Mouse (Mus musculus): ENCODE data around the gene 9430038I01Rik. TPM values are rescaled to one million over a fixed set of nuclear protein-coding genes. Genes with fewer than 3 reads are reported as not detected.

9430038I01Rik gene
- polyA plus RNA-seq, 1 experiment = 7.6 TPM

DNA sequence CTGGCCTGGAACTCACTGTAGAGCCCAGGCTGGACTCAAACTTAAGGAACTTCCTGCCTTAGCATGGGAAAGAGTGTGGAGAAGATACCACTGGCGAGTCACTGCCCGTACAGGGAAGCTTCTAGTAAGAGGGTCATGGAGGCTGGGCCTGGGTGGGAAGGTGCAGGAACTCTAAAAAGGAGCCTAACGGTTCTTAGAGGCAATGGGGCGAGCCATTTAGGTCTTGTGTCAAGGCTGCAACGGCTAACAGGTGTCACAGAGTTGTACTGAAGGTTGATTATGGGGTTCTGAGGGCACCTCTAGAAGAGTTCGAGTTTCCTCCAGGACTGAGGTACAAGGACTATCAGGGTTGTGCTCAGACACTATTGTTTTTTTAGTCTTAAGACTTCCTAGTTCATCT lies 26.3 kb upstream of the 9430038I01Rik start:
- H3K27me3 ChIP-seq (ENCODE audit: control insufficient read depth, insufficient read depth, low read length) = no peaks in the 10 kb centered on the region
- H3K4me3 ChIP-seq (ENCODE audit: extremely low read depth, insufficient read depth, insufficient read length) = no peak overlapping the region
- WGBS = 67% methylated on average over 6 of the region's 6 CpGs
- no peak for TF ChIP-seq POLR2A (IDR thresholded peaks at IDR 0.05; ENCODE audit: low read depth, low read length)
- TF ChIP-seq CTCF (IDR thresholded peaks at IDR 0.05; ENCODE audit: extremely low read depth, insufficient read depth, insufficient read length, insufficient replicate concordance) = no peak
- H3K27ac ChIP-seq (ENCODE audit: insufficient read depth, low read length) = no peak overlapping the region
- no peaks in the 10 kb centered on the region for H3K36me3 ChIP-seq (ENCODE audit: control insufficient read depth, insufficient read depth, low read length)
- no peak for DNase-seq (ENCODE audit: low read depth in 1 of 2, low spot score in 2 of 2)
- H3K4me1 ChIP-seq (ENCODE audit: control insufficient read depth, insufficient read depth, insufficient read length) = peaks cover 5% of the 10 kb centered on the region; the same call in 1 of the 2 replicates

DNA sequence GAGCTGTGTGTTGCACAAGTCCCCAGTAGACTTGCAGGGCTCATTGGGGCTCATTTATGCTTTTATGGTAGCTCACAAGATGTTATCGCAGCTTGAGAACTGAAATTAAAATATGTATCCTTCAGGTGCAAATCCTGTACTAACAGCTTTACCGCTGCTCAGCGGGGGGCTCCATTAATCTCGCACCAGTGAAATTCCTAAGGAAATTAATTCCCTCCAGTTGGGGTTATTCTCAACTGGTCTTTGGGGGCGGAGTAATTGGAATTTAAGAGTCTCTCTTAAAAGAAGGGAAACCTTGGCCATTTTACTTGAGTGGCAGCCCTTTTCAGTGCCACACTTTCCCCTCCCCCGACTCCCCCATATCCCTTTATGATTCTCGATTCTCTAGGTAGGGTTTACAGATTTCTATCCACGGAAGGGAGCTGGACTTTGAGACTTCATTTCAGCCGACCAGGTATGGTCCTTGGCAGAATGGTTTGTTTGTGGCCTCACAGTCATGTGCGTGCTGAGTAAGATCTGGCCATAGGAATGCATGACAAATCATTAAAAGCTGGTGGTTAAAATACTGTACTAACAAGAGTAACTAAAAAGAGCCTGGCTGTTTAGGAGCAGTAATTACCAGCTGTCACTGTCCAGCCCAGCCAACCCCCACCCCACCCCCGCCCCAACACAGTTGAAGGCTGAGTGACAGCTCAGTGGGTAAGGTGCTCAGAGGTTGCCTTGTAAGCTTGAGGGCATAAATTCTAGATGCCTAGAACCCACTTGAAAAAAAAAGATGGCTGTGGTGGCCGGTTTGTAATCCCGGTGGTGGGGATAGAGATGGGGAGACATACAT lies 21.4 kb upstream of the 9430038I01Rik start:
- Histone ChIP-seq H3K4me1 (ENCODE audit: control insufficient read depth, insufficient read depth, insufficient read length) (no peaks in the 10 kb centered on the region), H3K27ac (ENCODE audit: insufficient read depth, low read length) (no peak overlapping the region), H3K27me3 (ENCODE audit: control insufficient read depth, insufficient read depth, low read length) (no peaks in the 10 kb centered on the region), H3K4me3 (ENCODE audit: extremely low read depth, insufficient read depth, insufficient read length) (no peak overlapping the region), H3K36me3 (ENCODE audit: control insufficient read depth, insufficient read depth, low read length) (no peaks in the 10 kb centered on the region)
- no peak for TF ChIP-seq CTCF (IDR thresholded peaks at IDR 0.05; ENCODE audit: extremely low read depth, insufficient read depth, insufficient read length, insufficient replicate concordance)
- TF ChIP-seq POLR2A (IDR thresholded peaks at IDR 0.05; ENCODE audit: low read depth, low read length) = no peak
- WGBS = 87% methylated on average over 13 of the region's 13 CpGs
- no peak for DNase-seq (ENCODE audit: low read depth in 1 of 2, low spot score in 2 of 2)

DNA sequence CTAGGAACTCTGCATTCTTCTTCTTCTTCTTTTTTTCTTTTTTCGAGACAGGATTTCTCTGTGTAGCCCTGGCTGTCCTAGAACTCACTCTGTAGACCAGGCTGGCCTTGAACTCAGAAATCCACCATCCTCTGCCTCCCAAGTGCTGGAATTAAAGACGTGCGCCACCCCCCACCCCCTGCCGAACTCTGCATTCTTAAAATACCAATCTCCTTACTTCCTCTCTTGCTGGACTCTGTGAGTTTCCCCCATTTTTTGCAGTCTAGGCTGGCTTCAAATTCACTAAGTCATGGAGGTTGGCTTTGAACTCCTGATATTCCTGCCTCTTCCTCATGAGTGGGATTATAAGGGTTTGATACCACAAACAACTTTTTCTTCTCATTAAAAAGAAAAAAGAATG lies 16.1 kb upstream of the 9430038I01Rik start:
- WGBS = 40% methylated on average over 4 of the region's 4 CpGs
- no peak for TF ChIP-seq POLR2A (IDR thresholded peaks at IDR 0.05; ENCODE audit: low read depth, low read length)
- TF ChIP-seq CTCF (IDR thresholded peaks at IDR 0.05; ENCODE audit: extremely low read depth, insufficient read depth, insufficient read length, insufficient replicate concordance) = no peak
- Histone ChIP-seq H3K36me3 (ENCODE audit: control insufficient read depth, insufficient read depth, low read length) (no peaks in the 10 kb centered on the region), H3K4me3 (ENCODE audit: extremely low read depth, insufficient read depth, insufficient read length) (no peak overlapping the region), H3K27me3 (ENCODE audit: control insufficient read depth, insufficient read depth, low read length) (no peaks in the 10 kb centered on the region), H3K27ac (ENCODE audit: insufficient read depth, low read length) (no peak overlapping the region), H3K4me1 (ENCODE audit: control insufficient read depth, insufficient read depth, insufficient read length) (no peaks in the 10 kb centered on the region)
- DNase-seq (ENCODE audit: low read depth in 1 of 2, low spot score in 2 of 2) = no peak

DNA sequence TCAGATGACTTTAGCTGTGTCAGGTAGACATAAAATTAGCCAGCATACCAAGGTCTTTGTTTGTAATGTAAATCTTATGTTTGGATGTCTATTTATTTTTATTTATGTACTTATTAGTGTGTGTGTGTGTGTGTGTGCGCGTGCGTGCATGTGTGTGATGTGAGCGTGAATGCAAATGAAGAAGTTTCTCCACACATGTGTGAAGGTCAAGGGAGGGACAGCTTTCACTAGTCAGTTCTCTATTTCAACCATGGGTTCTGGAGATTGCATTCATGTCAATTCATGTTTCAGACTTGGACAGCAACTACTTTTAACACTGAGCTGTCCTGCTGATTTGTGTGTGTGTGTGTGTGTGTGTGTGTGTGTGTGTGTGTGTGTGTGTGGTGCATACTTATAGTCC lies 10.7 kb upstream of the 9430038I01Rik start:
- H3K27ac ChIP-seq (ENCODE audit: insufficient read depth, low read length) = no peak overlapping the region
- WGBS = 90% methylated on average over 4 of the region's 4 CpGs
- H3K4me3 ChIP-seq (ENCODE audit: extremely low read depth, insufficient read depth, insufficient read length) = no peak overlapping the region
- TF ChIP-seq CTCF (IDR thresholded peaks at IDR 0.05; ENCODE audit: extremely low read depth, insufficient read depth, insufficient read length, insufficient replicate concordance) = no peak
- no peak for TF ChIP-seq POLR2A (IDR thresholded peaks at IDR 0.05; ENCODE audit: low read depth, low read length)
- no peaks in the 10 kb centered on the region for H3K4me1 ChIP-seq (ENCODE audit: control insufficient read depth, insufficient read depth, insufficient read length)
- no peak for DNase-seq (ENCODE audit: low read depth in 1 of 2, low spot score in 2 of 2)
- H3K27me3 ChIP-seq (ENCODE audit: control insufficient read depth, insufficient read depth, low read length) = no peaks in the 10 kb centered on the region
- no peaks in the 10 kb centered on the region for H3K36me3 ChIP-seq (ENCODE audit: control insufficient read depth, insufficient read depth, low read length)

DNA sequence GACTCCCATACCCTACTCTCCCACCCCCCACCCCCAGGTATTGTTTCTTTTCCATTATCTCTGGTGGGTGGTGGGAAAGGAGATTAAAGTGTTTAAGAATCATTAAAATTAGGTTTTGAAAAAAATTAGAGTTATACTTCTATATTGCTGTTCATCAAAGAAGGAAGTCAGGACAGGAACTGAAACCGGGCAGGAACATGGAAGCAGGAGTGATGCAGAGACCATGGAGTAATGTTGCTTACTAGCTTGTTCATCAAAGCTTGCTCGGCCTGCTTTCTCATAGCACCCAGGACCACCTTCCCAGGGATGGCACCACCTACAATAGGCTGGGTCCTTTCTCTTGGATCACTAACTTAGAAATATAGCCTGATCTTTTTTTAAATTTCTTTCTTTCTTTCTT lies 10.0 kb upstream of the 9430038I01Rik start:
- 64% methylated on average over 2 of the region's 2 CpGs for WGBS
- H3K4me3 ChIP-seq (ENCODE audit: extremely low read depth, insufficient read depth, insufficient read length) = no peak overlapping the region
- no peaks in the 10 kb centered on the region for H3K36me3 ChIP-seq (ENCODE audit: control insufficient read depth, insufficient read depth, low read length)
- H3K4me1 ChIP-seq (ENCODE audit: control insufficient read depth, insufficient read depth, insufficient read length) = no peaks in the 10 kb centered on the region
- no peak for TF ChIP-seq CTCF (IDR thresholded peaks at IDR 0.05; ENCODE audit: extremely low read depth, insufficient read depth, insufficient read length, insufficient replicate concordance)
- TF ChIP-seq POLR2A (IDR thresholded peaks at IDR 0.05; ENCODE audit: low read depth, low read length) = no peak
- H3K27ac ChIP-seq (ENCODE audit: insufficient read depth, low read length) = no peak overlapping the region
- no peaks in the 10 kb centered on the region for H3K27me3 ChIP-seq (ENCODE audit: control insufficient read depth, insufficient read depth, low read length)
- DNase-seq (ENCODE audit: low read depth in 1 of 2, low spot score in 2 of 2) = no peak

DNA sequence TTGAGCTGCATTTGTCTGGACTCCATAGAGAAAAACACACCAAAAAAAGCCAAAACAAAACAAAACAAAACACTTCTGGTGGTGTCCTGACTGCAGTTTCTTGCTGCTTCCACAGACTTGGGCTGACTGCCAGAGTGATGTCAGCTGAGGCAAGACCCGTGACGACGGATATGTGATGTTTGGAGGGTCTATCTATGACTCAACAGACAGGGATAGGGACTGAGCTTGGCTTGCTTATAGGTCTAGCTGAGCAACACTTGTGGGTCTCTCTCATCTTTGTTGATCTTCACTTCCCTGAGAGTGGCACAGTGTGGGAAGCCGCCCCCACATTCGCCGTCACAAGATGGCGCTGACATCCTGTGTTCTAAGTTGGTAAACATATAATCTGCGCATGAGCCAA lies 4.1 kb upstream of the 9430038I01Rik start:
- no peak for DNase-seq (ENCODE audit: low read depth in 1 of 2, low spot score in 2 of 2)
- 82% methylated on average over 8 of the region's 8 CpGs for WGBS
- Histone ChIP-seq H3K27me3 (ENCODE audit: control insufficient read depth, insufficient read depth, low read length) (no peaks in the 10 kb centered on the region), H3K27ac (ENCODE audit: insufficient read depth, low read length) (no peak overlapping the region), H3K36me3 (ENCODE audit: control insufficient read depth, insufficient read depth, low read length) (no peaks in the 10 kb centered on the region), H3K4me3 (ENCODE audit: extremely low read depth, insufficient read depth, insufficient read length) (no peak overlapping the region), H3K4me1 (ENCODE audit: control insufficient read depth, insufficient read depth, insufficient read length) (no peaks in the 10 kb centered on the region; the same call in 1 of the 2 replicates)
- TF ChIP-seq CTCF (IDR thresholded peaks at IDR 0.05; ENCODE audit: extremely low read depth, insufficient read depth, insufficient read length, insufficient replicate concordance) (no peak), POLR2A (IDR thresholded peaks at IDR 0.05; ENCODE audit: low read depth, low read length) (no peak)

DNA sequence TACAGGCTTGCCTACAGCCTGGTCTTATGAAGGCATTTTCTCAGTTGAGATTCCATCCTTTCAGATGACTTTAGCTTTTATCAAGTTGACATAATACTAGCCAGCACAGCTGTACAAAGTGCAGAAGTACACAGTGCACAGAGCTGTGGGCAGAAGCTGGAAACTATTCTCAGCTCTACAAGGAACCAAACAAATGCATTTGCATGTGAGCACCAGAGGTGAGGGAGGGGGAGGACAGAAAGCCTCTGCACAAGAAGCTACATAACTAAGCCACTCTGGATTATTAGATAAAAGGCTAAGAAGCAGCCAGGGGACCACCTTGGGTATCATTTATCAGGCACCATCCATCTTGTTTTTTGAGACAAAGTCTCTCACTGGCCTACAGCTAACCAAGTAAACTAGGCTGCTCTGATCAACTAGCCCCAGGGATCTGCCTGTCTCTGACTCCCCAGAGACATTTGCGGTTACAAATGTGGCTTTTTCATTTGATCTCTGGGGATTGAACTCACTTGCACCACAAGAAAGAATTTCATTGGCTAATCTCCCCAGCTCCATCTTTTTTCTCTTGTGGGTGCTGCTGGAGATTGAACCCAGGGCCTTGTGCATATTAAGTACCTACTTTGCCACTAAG lies 3.0 kb downstream of the 9430038I01Rik start:
- H3K27ac ChIP-seq (ENCODE audit: insufficient read depth, low read length) = peak overlapping the region; percentile 64
- TF ChIP-seq POLR2A (IDR thresholded peaks at IDR 0.05; ENCODE audit: low read depth, low read length) (no peak), CTCF (IDR thresholded peaks at IDR 0.05; ENCODE audit: extremely low read depth, insufficient read depth, insufficient read length, insufficient replicate concordance) (no peak)
- WGBS = 33% methylated on average over 1 of the region's 1 CpGs
- no peaks in the 10 kb centered on the region for H3K36me3 ChIP-seq (ENCODE audit: control insufficient read depth, insufficient read depth, low read length)
- peak; percentile 44 to 84 for DNase-seq (ENCODE audit: low read depth in 1 of 2, low spot score in 2 of 2)
- H3K4me1 ChIP-seq (ENCODE audit: control insufficient read depth, insufficient read depth, insufficient read length) = peaks cover 5% of the 10 kb centered on the region; the same call in 1 of the 2 replicates
- no peak overlapping the region for H3K4me3 ChIP-seq (ENCODE audit: extremely low read depth, insufficient read depth, insufficient read length)
- H3K27me3 ChIP-seq (ENCODE audit: control insufficient read depth, insufficient read depth, low read length) = no peaks in the 10 kb centered on the region
